Mouse (Mus musculus) adrenal gland (tissue): ENCODE data around the gene Ap4e1.
"Not testable (repeated sequence)": the region's sequence is repeated elsewhere in the genome, so short reads cannot be mapped to it uniquely, and the experiment has no call there.

Source experiments
- intact Hi-C: fragments of 180-260 bp; cut with DNase I; formaldehyde crosslinking; loops from one replicate; pipeline ENCODE4 v1.15.1; 2025
- microRNA-seq, 2 experiments: library from miRNA; unstranded; fragments of <30 nt; microRNA quantifications; one replicate each; pipeline ENCODE4; 2019

The Ap4e1 gene

GRCm38 (mm10) chr2:127070879-127071278, 62.4 kb downstream of the Ap4e1 start:
- intact Hi-C loops: no loop called here

- intact Hi-C loops: no loop called here
Measured at GRCm38 (mm10) chr2:127074116-127074515, 65.6 kb downstream of the Ap4e1 start.

- intact Hi-C loops: no loop called here
Measured at GRCm38 (mm10) chr2:127077611-127078010, 69.1 kb downstream of the Ap4e1 start.

GRCm38 (mm10) chr2:127079066-127079465, 70.5 kb downstream of the Ap4e1 start:
- intact Hi-C loops: not testable (repeated sequence)

- intact Hi-C loops: no loop called here
Measured at GRCm38 (mm10) chr2:127079881-127080590, 71.5 kb downstream of the Ap4e1 start.

GRCm38 (mm10) chr2:127080591-127081218, 72.2 kb downstream of the Ap4e1 start:
- intact Hi-C loops: no loop called here

GRCm38 (mm10) chr2:127086235-127086634, 77.7 kb downstream of the Ap4e1 start:
- intact Hi-C loops: no loop called here

GRCm38 (mm10) chr2:127090151-127090550, 81.6 kb downstream of the Ap4e1 start:
- intact Hi-C loops: loop anchor here (10.0 kb wide), 1 partner anchor 115 kb away; the partner anchor contains the start of genes 1810024B03Rik and Snrnp200

GRCm38 (mm10) chr2:127092000-127092399, 83.5 kb downstream of the Ap4e1 start:
- intact Hi-C loops: loop anchor here (10.0 kb wide), 1 partner anchor 113 kb away; the partner anchor contains the start of genes 1810024B03Rik and Snrnp200

- intact Hi-C loops: no loop called here
Measured at GRCm38 (mm10) chr2:127108986-127109385, 100.5 kb downstream of the Ap4e1 start.

Small RNAs within 50 kb of the gene (microRNA-seq; reads per million reads assigned to microRNA genes)
- 0 reads per million in 2 experiments for gene Gm24081
